Mouse (Mus musculus) naive thymus-derived CD4-positive, alpha-beta T cell, adult 2 months (primary cell): ENCODE data around the gene Gm5039.
"Not testable (repeated sequence)": the region's sequence is repeated elsewhere in the genome, so short reads cannot be mapped to it uniquely, and the experiment has no call there.

Source experiments
- DNase-seq: peaks from one replicate; pipeline ENCODE4 v3.0.0-alpha.2; 2011; ENCODE audit warnings: low read depth

The Gm5039 gene

DNA sequence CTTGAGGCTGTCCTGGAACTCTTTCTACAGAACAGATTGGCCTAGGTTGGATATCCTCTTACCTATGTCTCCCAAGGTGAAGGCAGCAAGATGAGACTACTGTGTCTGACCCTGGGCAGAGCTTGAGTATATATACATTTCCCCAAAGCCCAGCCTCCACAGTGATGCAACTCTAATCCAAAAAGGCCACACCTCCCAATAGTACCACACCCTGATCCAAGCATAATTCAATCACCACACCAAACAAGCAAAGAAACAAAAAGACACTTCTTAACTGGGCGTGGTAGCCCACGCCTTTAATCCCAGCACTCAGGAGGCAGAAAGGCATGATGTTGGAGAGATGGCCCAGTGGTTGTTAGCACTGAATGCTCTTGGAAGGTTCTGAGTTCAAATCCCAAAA is at the start of gene Gm5039:
Gm5039 (minus strand) TSS at position 101 of the 400 bp plus-strand sequence.
- not testable (repeated sequence) for DNase-seq

DNA sequence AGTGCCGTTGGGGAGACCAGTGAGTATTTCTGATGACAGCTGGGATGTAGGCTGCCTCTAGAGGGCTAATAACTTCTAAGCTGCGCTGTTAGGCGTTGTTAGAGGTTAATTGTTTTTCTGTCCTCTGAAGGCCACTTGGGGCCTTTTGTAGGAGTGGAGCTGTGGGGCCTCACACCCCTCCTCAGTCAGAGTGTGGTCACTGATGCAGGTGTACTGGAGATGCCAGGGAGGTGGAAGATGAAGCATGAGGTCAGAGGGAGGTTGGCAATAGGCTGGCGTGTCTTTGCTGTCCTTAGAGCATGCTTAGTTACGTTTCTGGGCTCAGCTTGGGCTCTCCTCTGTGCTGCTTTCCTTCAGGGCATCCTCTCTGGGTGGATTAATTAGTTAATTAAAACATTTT is 48.2 kb upstream of the Gm5039 start:
- DNase-seq, result no peak

DNA sequence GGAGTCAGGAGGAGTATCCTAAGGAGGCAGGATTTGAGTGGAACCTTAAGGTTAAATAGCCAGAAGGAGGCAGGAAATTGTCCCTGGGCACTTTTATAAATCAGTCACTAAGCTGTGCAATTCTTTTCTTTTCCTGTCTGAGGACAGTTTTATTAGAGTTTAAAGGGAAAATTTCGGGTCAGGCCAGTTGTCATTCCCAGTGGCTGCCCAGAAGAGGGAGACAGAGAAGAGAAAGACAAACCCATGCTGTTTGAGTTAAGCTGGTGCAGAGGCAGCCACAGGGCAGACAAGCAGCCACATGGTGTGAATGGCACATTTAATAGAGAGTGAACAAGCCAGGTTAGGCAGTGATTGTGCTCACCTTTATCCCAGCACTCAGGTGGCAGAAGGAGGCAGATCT is 46.5 kb upstream of the Gm5039 start:
- not testable (repeated sequence) for DNase-seq

DNA sequence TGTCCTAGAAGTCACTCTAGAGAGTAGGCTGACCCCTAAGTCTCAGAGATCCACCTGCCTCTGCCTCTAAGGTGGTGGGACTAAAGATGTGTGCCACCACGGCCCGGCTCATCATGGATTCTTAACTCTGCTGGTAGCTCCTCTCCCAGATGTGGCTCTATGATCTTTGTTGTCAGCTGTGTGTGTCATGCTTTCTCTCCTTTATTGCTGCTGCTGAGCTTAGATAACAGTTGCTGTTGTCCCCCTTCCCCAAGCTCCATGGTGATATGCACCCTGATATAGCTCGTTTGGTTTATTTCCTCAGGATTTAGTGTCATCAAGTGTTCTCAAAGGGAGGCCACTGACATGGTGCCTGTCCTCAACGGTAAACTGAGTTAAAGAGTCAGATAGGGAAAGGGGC is 45.9 kb upstream of the Gm5039 start:
- DNase-seq, result not testable (repeated sequence)

DNA sequence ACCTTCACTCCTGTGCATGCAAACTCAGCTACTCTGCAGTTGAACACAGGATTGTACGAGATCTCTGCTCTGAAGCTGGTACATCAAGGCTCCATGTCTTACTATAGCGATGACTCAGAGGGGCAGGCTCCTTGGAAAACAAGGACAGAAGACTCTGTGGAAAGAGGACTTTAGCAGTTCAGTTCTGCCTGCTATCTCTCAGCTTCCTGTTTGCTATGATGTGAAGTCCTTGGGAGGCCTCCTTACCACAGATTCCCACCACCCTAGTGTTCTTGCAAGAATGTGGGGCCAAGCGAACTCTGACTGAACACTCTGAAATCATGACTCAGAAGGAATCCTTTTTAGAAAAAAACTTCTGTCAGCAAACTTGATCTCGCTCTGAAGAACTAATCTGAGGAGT is 44.8 kb upstream of the Gm5039 start:
- DNase-seq, result no peak

DNA sequence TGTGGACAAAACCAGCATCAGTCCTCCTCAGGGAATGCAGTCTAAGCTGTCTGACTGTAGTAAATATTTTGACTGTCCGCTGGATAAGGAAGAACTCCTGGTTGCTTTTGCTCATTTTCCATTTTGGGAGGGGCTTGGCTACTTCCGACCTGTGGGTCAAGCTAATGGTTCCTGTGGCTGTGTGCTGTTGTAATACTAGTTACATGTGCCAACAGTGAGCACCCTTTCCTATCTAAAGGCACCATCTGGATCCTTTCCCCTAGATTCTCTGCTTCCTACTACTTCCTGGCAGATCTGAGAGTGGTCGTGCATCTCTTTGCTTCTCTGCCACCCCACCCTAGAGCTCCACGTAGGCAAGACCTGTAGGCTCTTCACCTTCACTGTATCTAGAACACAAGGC is 43.8 kb upstream of the Gm5039 start:
- no peak for DNase-seq

DNA sequence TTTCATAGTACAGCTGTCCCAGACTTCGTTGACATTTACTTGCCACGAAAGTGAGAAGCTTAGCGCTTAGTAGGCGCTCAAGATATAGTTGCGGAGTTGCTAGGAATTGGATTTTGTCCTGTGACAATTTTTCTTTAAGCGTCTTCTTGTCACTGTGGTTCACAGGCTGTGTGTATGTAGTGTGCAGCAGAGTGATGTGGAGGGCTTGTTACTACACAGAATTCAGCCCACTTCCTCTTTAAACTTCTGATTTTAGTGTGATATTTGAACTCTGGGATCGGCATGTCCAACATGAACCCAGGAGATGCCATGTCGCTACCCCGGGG is 37.3 kb upstream of the Gm5039 start:
- no peak for DNase-seq

GRCm38 (mm10) chr12:88360441-88361119 is 36.8 kb upstream of the Gm5039 start, which contains the start of gene Adck1:
Adck1 (plus strand) TSS chr12:88360554.
- peak; percentile 89 for DNase-seq

- DNase-seq, result no peak
Measured at GRCm38 (mm10) chr12:88354182-88354702, 30.4 kb upstream of the Gm5039 start.

- not testable (repeated sequence) for DNase-seq
Measured at GRCm38 (mm10) chr12:88341286-88341685, 17.5 kb upstream of the Gm5039 start.

- DNase-seq, result not testable (repeated sequence)
Measured at GRCm38 (mm10) chr12:88336662-88337413, 13.0 kb upstream of the Gm5039 start.

GRCm38 (mm10) chr12:88314556-88314955 is 9.3 kb downstream of the Gm5039 start:
- DNase-seq, result no peak

DNA sequence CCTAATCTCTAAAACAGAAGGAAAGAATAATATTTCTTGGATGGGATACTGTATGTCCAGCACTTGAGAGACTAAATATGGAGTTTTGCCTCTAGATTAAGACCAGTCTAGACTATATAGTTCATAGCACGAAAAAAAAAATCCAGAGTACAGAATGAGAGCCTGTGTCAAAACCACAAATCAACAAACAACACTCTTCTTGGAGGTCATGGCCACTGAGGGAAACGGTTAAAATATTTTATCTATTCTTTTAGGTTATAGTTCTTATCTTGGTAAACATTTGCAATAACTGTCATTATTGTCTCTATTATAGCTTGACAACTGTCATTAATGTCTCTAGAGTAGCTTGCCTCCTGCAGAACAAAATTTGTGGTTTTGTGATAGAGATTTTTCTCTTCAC is 26.7 kb downstream of the Gm5039 start:
- not testable (repeated sequence) for DNase-seq

DNA sequence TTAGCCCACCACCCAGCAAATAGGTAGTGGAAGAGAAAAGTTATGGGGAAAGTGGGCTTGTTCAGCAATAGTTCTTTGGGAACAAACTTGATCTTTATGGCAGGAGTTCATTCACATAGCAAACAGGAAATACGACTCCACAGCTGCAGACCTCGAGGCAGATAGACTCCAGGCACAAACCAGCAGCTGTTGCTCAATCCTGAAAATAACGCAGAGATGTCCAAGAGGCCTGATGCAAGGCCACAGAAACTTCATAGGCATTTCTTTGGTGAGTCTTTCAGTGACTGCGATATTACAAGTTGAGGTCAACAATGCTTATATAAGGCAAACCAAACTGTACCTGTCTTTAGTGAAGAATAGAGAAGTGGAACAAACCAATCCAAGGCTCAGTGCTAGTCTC is 30.7 kb downstream of the Gm5039 start:
- DNase-seq, result not testable (repeated sequence)

DNA sequence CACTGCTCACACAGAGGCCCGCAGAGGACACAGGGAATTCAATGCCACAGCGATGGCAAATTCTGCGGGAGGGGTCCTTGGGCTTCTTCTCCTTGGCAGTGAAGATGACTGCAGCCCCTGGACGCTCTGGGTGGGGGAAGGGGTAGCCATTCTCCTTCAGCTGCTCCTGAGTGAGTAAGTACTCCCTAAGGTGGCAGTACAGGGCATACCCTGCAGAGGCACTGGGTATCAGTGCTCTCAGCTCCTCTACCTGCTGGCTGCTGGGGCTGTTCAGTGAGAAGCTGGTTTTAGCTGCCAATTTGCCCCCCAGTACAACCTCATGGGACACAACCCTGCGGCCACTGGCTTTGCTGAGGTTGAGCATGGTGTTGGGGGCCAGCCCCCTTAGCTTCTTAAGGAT is 38.6 kb downstream of the Gm5039 start:
- not testable (repeated sequence) for DNase-seq

- not testable (repeated sequence) for DNase-seq
Measured at GRCm38 (mm10) chr12:88274400-88274799, 49.4 kb downstream of the Gm5039 start, which contains the start of gene Gm5662. Gm5662 (minus strand) TSS chr12:88274500.
